Mouse (Mus musculus): ENCODE results near the gene Hspg2.

- TF ChIP-seq ZC3H11A (IDR thresholded peaks at IDR 0.05; ENCODE audit: borderline replicate concordance, low read depth, low read length) (no peak), ZNF384 (IDR thresholded peaks at IDR 0.05; ENCODE audit: low read depth, low read length) (no peak), CHD2 (IDR thresholded peaks at IDR 0.05; ENCODE audit: low read depth, low read length) (no peak), MAFK (IDR thresholded peaks at IDR 0.05; ENCODE audit: insufficient read depth, low read depth, low read length) (no peak)
Measured at GRCm38 (mm10) chr4:137581815-137582214, 113.2 kb downstream of the Hspg2 start.

Data from ES-E14 (cell line).